Mouse (Mus musculus) kidney, adult 2 months (tissue): Measurements from ENCODE around the gene Flcn.

Source experiments
- CTCF ChIP-seq: fragments of 200-500 bp; conservative IDR thresholded peaks from 2 replicates; pipeline ENCODE4 v1.5.1; 2011; ENCODE audit warnings: low read depth, mild to moderate bottlenecking, control low read depth, low read length, moderate library complexity, mixed read lengths; ENCODE audit not compliant: insufficient read depth, insufficient read length
- POLR2A ChIP-seq: fragments of 200-500 bp; IDR thresholded peaks from one replicate; pipeline ENCODE4 v1.6.1; 2011; ENCODE audit warnings: low read depth, low read length, control low read depth

DNA sequence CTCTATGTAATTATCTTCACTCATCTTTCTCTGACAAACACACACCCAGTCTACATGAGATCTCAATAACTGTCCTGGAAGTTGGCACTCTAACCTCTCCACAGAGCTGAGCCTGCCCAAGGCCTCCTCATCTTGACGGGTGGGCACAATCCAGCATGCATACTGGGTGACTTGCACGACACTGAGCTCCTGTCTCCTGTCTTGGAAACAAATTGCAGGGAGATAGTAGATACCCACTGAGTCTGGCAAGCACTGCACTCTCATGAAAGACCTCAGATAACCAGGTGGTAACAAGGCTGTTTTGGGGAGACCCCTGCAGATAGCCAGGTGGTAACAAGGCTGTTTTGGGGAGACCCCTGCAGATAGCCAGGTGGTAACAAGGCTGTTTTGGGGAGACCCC, 37.5 kb downstream of the Flcn start:
- no peak for TF ChIP-seq CTCF
- TF ChIP-seq POLR2A: no peak
